Mouse (Mus musculus): ENCODE data around the gene Ptpn5.

GRCm38 (mm10) chr7:47080868-47081267, 52.6 kb downstream of the Ptpn5 start:
- TF ChIP-seq CTCF (IDR thresholded peaks at IDR 0.05; ENCODE audit: insufficient read depth, low read depth, low read length) (no peak), POLR2A (IDR thresholded peaks at IDR 0.05; ENCODE audit: insufficient read depth, low read depth, low read length) (no peak)

All from olfactory bulb, adult 2 months (tissue).